Mouse (Mus musculus) forebrain, embryonic 16.5 days (tissue): ENCODE results near the gene Tex29. TPM values are rescaled to one million over a fixed set of nuclear protein-coding genes. Genes with fewer than 3 reads are reported as not detected.
"Not testable (repeated sequence)": the region's sequence is repeated elsewhere in the genome, so short reads cannot be mapped to it uniquely, and the experiment has no call there.

ENCODE experiments used
- ATAC-seq: fragments of 200-750 bp; cut with Nextera tagmentation; 2 replicates; pipeline ENCODE4 v1.8.0; 2017; ENCODE audit warnings: mild to moderate bottlenecking, moderate library complexity
- H3K27ac ChIP-seq: fragments of 300-500 bp; sonication (generic); 2 replicates; pipeline ENCODE4 v1.5.1; 2014; ENCODE audit warnings: low read length, control low read depth
- H3K27me3 ChIP-seq: fragments of 300-500 bp; sonication (generic); replicated peaks from 2 replicates; pipeline ENCODE4 v1.6.1; 2014; ENCODE audit warnings: low read length; ENCODE audit not compliant: control insufficient read depth, insufficient read depth
- H3K36me3 ChIP-seq: fragments of 300-500 bp; sonication (generic); 2 replicates; pipeline ENCODE4 v1.6.1; 2014; ENCODE audit not compliant: control insufficient read depth, insufficient read depth
- H3K4me1 ChIP-seq: fragments of 300-500 bp; sonication (generic); replicated peaks from 2 replicates; pipeline ENCODE4 v1.6.1; 2014; ENCODE audit warnings: low read length; ENCODE audit not compliant: control insufficient read depth, insufficient read depth
- H3K4me2 ChIP-seq: fragments of 300-500 bp; sonication (generic); 2 replicates; pipeline ENCODE4 v1.6.1; 2014; ENCODE audit warnings: mild to moderate bottlenecking, low read length, control low read depth
- H3K4me3 ChIP-seq: fragments of 300-500 bp; sonication (generic); replicated peaks from 2 replicates; pipeline ENCODE4 v1.5.1; 2014; ENCODE audit warnings: mild to moderate bottlenecking, low read length, control low read depth
- H3K9ac ChIP-seq: fragments of 300-500 bp; sonication (generic); replicated peaks from 2 replicates; pipeline ENCODE4 v1.6.1; 2014; ENCODE audit warnings: low read depth, low read length, control low read depth
- H3K9me3 ChIP-seq: fragments of 300-500 bp; sonication (generic); 2 replicates; pipeline ENCODE4 v1.6.1; 2016; ENCODE audit warnings: low read length; ENCODE audit not compliant: control insufficient read depth
- WGBS: fragments of 180-500 bp; shearing (Covaris S2); extraction: QIAGEN DNeasy Blood & Tissue Kit; methylation state at CpG from one replicate; pipeline ENCODE4 v1.1.7; 2014; 5-methylcytosine and 5-hydroxymethylcytosine counted together
- polyA plus RNA-seq: library from polyadenylated mRNA; unstranded; fragments of >200 nt; fragmentation: Nextera tagmentation; extraction: Ambion mirVana; gene quantifications from 2 replicates; pipeline ENCODE4 v1.2.1, GENCODE M21; 2015

Gene Tex29
- polyA plus RNA-seq, 1 experiment from 2014 or later: 0.66 TPM

DNA sequence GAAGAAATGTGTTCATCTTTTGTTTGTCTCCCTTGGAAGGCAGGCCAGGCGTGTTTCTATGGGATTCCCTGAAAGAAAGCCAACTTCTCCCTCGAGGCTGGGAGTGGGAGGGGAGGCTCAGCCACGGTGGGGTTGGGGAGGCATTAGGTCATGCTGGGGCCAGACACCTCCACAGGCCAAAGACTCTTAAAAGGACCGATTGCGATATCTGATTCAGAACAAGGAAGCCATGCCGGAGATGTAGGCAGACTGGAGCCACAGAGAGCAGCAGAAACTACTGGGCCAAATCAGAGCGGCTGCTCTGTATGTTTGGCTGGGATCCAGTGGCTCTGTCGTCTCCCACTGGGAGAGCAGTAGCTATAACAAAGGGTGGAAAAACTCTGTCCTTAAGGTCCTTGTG lies 1.3 kb downstream of the Tex29 start:
- Histone ChIP-seq H3K4me2 (peak overlapping the region; percentile 10; the same call in 1 of the 2 replicates), H3K27me3 (no peaks in the 10 kb centered on the region), H3K9me3 (no peaks in the 10 kb centered on the region), H3K9ac (peak overlapping the region; percentile 0; the same call in 1 of the 2 replicates), H3K27ac (peak overlapping the region; percentile 81), H3K36me3 (no peaks in the 10 kb centered on the region), H3K4me1 (peaks cover 24% of the 10 kb centered on the region), H3K4me3 (no peak overlapping the region)
- ATAC-seq: peak; percentile 54
- 7% methylated on average over 8 of the region's 8 CpGs for WGBS

- Histone ChIP-seq H3K36me3 (no peaks in the 10 kb centered on the region), H3K4me3 (no peak overlapping the region), H3K27me3 (no peaks in the 10 kb centered on the region), H3K4me1 (peaks cover 24% of the 10 kb centered on the region), H3K9me3 (no peaks in the 10 kb centered on the region), H3K4me2 (no peak overlapping the region), H3K9ac (no peak overlapping the region), H3K27ac (no peak overlapping the region)
- ATAC-seq: no peak
- 90% methylated on average over 8 of the region's 8 CpGs for WGBS
Measured at GRCm38 (mm10) chr8:11842757-11843156, 2.5 kb downstream of the Tex29 start.

- peaks cover 24% of the 10 kb centered on the region for H3K4me1 ChIP-seq
- peak; percentile 59 for ATAC-seq
- H3K36me3 ChIP-seq: no peaks in the 10 kb centered on the region
- no peak overlapping the region for H3K4me3 ChIP-seq
- no peak overlapping the region for H3K27ac ChIP-seq
- WGBS: 41% methylated on average over 13 of the region's 13 CpGs
- no peak overlapping the region for H3K4me2 ChIP-seq
- H3K27me3 ChIP-seq: no peaks in the 10 kb centered on the region
- no peaks in the 10 kb centered on the region for H3K9me3 ChIP-seq
- no peak overlapping the region for H3K9ac ChIP-seq
Measured at GRCm38 (mm10) chr8:11843677-11844315, 3.5 kb downstream of the Tex29 start.

GRCm38 (mm10) chr8:11844316-11844685 lies 4.0 kb downstream of the Tex29 start:
- H3K9me3 ChIP-seq: no peaks in the 10 kb centered on the region
- H3K4me1 ChIP-seq: peaks cover 24% of the 10 kb centered on the region
- no peak overlapping the region for H3K4me2 ChIP-seq
- no peak overlapping the region for H3K4me3 ChIP-seq
- no peak; the same call in 1 of the 2 replicates for ATAC-seq
- H3K9ac ChIP-seq: no peak overlapping the region
- H3K36me3 ChIP-seq: no peaks in the 10 kb centered on the region
- 78% methylated on average over 7 of the region's 7 CpGs for WGBS
- no peaks in the 10 kb centered on the region for H3K27me3 ChIP-seq
- H3K27ac ChIP-seq: no peak overlapping the region

GRCm38 (mm10) chr8:11846807-11847206 lies 6.5 kb downstream of the Tex29 start:
- no peak for ATAC-seq
- H3K4me1 ChIP-seq: peaks cover 10% of the 10 kb centered on the region
- H3K27me3 ChIP-seq: no peaks in the 10 kb centered on the region
- no peak overlapping the region for H3K27ac ChIP-seq
- H3K36me3 ChIP-seq: no peaks in the 10 kb centered on the region
- no peak overlapping the region for H3K9ac ChIP-seq
- no peaks in the 10 kb centered on the region for H3K9me3 ChIP-seq
- H3K4me3 ChIP-seq: no peak overlapping the region
- 92% methylated on average over 6 of the region's 6 CpGs for WGBS
- H3K4me2 ChIP-seq: no peak overlapping the region

DNA sequence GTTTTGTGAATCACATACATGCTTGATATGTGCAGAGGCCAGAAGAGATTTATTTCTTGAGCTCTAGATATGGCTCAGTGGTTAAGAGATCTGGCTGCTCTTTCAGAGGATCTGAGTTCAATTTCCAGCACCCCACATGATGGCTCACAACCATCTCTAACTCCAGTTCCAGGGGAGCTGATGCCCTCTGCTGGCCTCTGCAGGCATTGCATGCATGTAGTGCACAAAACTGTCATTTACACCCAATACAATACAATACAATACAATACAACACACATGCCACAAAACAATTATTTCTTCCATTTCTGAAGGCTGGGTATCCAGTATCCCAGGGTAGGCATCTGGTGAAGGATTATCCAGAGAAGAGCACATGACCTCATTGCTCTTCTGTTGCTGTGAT lies 27.6 kb downstream of the Tex29 start:
- Histone ChIP-seq H3K4me3 (no peak overlapping the region), H3K27me3 (no peaks in the 10 kb centered on the region), H3K9ac (no peak overlapping the region), H3K27ac (no peak overlapping the region), H3K9me3 (peaks cover 2% of the 10 kb centered on the region; the same call in 1 of the 2 replicates), H3K4me2 (no peak overlapping the region), H3K36me3 (no peaks in the 10 kb centered on the region), H3K4me1 (no peaks in the 10 kb centered on the region)
- no peak for ATAC-seq

DNA sequence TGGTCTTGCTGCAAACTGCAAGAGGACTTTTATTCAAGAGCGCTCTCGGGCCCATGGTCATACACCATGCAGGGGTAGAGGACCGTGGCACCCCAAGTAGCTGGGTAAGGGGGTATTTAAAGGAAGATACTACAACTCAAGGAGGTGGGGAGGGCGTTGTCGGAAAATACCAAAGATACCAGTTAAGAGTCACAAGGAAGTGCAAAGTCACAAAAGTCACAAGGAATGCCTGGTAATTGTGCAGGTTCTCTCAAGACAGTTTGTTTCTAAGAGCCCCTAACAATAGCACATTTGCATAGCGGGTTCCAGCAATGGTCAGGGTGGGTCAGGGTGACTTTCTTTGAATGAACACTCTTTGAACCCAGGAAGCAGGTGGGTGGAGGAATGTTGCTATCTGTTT lies 34.0 kb downstream of the Tex29 start:
- 91% methylated on average over 6 of the region's 6 CpGs for WGBS
- not testable (repeated sequence) for H3K4me2 ChIP-seq

GRCm38 (mm10) chr8:11884646-11885045 lies 44.4 kb downstream of the Tex29 start:
- Histone ChIP-seq H3K4me3 (no peak overlapping the region), H3K27ac (no peak overlapping the region), H3K4me1 (peaks cover 19% of the 10 kb centered on the region), H3K27me3 (no peaks in the 10 kb centered on the region), H3K9ac (no peak overlapping the region), H3K4me2 (no peak overlapping the region), H3K9me3 (peaks cover 7% of the 10 kb centered on the region), H3K36me3 (no peaks in the 10 kb centered on the region)
- 93% methylated on average over 3 of the region's 3 CpGs for WGBS
- ATAC-seq: no peak

More for the DNA sequence above, 34.0 kb downstream of the Tex29 start:
- not testable (repeated sequence) for ATAC-seq, H3K4me3 ChIP-seq, H3K27me3 ChIP-seq, H3K9ac ChIP-seq, H3K27ac ChIP-seq, H3K4me1 ChIP-seq, H3K36me3 ChIP-seq, H3K9me3 ChIP-seq

- Histone ChIP-seq H3K9ac (no peak overlapping the region), H3K4me2 (no peak overlapping the region), H3K4me1 (peaks cover 20% of the 10 kb centered on the region)
Measured at GRCm38 (mm10) chr8:11885881-11886699, 45.8 kb downstream of the Tex29 start.

More at GRCm38 (mm10) chr8:11885881-11886699, 45.8 kb downstream of the Tex29 start:
- H3K27ac ChIP-seq: peak overlapping the region; percentile 81
- H3K36me3 ChIP-seq: no peaks in the 10 kb centered on the region
- ATAC-seq: peak; percentile 85
- 27% methylated on average over 12 of the region's 12 CpGs for WGBS
- H3K4me3 ChIP-seq: no peak overlapping the region
- H3K9me3 ChIP-seq: peaks cover 7% of the 10 kb centered on the region
- H3K27me3 ChIP-seq: no peaks in the 10 kb centered on the region
